Mouse (Mus musculus): ENCODE measurements around the gene Pard6b. TPM values are rescaled to one million over a fixed set of nuclear protein-coding genes. Genes with fewer than 3 reads are reported as not detected.

Gene Pard6b
- polyA plus RNA-seq, 1 experiment from 2014 or later: 2.9 TPM

DNA sequence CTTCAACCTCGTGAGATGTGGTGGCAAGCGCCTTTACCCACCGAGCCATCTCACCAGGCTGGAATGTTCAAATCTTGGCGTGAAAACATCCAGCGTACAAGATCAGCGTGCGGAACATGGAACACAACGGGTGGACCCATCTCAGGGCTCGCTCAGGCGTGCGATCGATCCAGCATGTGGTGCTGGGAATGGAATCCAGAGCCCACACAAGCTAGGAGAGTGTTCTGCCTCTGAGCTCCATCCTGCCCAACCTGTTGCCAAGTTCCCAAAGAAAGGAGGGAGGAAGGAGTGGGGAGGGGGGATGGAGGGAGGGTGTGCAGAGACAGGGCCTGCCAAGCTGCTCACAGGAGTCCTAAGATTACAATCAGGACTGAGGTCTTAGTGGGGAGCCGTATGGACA lies 35.4 kb upstream of the Pard6b start:
- H3K4me1 ChIP-seq (ENCODE audit: control insufficient read depth, insufficient read depth, low read length): peaks cover 25% of the 10 kb centered on the region
- peak overlapping the region; percentile 88 for H3K27ac ChIP-seq (replicated peaks; ENCODE audit: low read depth, low read length)
- H3K27me3 ChIP-seq (replicated peaks; ENCODE audit: control insufficient read depth, insufficient read depth, low read length): no peaks in the 10 kb centered on the region
- ATAC-seq (ENCODE audit: low read depth): peak; percentile 64
- peak; percentile 71 for DNase-seq (ENCODE audit: low spot score)
- H3K4me3 ChIP-seq (ENCODE audit: low read depth, low read length): no peak overlapping the region
- H3K36me3 ChIP-seq (ENCODE audit: control insufficient read depth, insufficient read depth, low read length): no peaks in the 10 kb centered on the region
- peak overlapping the region; percentile 21 for H3K4me2 ChIP-seq (ENCODE audit: low read depth, low read length)
- H3K9ac ChIP-seq (ENCODE audit: low read depth, low read length): no peak overlapping the region
- WGBS: 43% methylated on average over 13 of the region's 13 CpGs
- no peaks in the 10 kb centered on the region for H3K9me3 ChIP-seq (ENCODE audit: control insufficient read depth, low read length)

DNA sequence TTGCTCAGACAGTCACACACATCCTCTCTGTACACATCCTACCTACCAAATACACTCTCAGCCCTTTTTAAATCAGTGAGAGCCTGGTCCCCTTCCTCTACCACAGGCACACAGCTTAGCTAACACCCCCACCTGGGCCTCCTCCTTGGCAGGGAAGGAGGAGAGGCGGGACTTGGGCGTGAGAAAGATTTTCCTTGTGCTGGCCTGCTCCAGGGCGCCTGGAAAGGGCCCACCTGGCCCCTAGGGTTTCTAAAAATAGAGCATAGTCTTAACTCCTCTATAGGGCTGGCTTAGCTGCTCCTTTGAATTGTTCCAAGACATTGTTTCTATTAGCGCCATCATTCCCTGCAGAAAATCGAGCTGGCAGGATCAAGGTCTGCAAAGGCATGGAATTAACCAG lies 35.0 kb upstream of the Pard6b start:
- H3K4me2 ChIP-seq (ENCODE audit: low read depth, low read length): peak overlapping the region; percentile 21
- H3K27me3 ChIP-seq (replicated peaks; ENCODE audit: control insufficient read depth, insufficient read depth, low read length): no peaks in the 10 kb centered on the region
- no peak overlapping the region for H3K9ac ChIP-seq (ENCODE audit: low read depth, low read length)
- H3K36me3 ChIP-seq (ENCODE audit: control insufficient read depth, insufficient read depth, low read length): no peaks in the 10 kb centered on the region
- H3K9me3 ChIP-seq (ENCODE audit: control insufficient read depth, low read length): no peaks in the 10 kb centered on the region
- DNase-seq (ENCODE audit: low spot score) (peak; percentile 93), ATAC-seq (ENCODE audit: low read depth) (peak; percentile 92)
- peak overlapping the region; percentile 88 for H3K27ac ChIP-seq (replicated peaks; ENCODE audit: low read depth, low read length)
- WGBS: 18% methylated on average over 5 of the region's 5 CpGs
- no peak overlapping the region for H3K4me3 ChIP-seq (ENCODE audit: low read depth, low read length)
- peaks cover 25% of the 10 kb centered on the region for H3K4me1 ChIP-seq (ENCODE audit: control insufficient read depth, insufficient read depth, low read length)

DNA sequence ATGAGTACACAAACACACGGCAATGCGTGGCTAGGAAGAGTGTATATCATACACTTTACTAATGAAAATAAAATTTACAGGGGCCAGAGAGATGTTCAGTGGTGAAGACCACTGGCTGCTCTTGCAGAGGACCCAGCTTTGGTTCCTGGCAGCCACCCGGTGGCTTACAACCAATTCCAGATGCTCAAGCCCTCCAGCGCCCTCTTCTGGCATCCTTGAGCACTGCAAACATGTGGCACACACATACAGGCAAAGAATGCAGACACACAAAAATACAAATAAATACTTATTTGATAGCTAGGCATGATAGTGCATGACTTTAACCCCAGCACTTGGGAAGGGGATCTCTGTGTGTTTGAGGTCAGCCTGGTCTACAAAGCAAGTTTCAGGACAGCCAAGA lies 34.3 kb upstream of the Pard6b start:
- H3K4me1 ChIP-seq (ENCODE audit: control insufficient read depth, insufficient read depth, low read length): peaks cover 25% of the 10 kb centered on the region
- DNase-seq (ENCODE audit: low spot score): no peak
- H3K36me3 ChIP-seq (ENCODE audit: control insufficient read depth, insufficient read depth, low read length): no peaks in the 10 kb centered on the region
- peak overlapping the region; percentile 88 for H3K27ac ChIP-seq (replicated peaks; ENCODE audit: low read depth, low read length)
- 69% methylated on average over 4 of the region's 4 CpGs for WGBS
- no peak overlapping the region for H3K4me3 ChIP-seq (ENCODE audit: low read depth, low read length)
- H3K9ac ChIP-seq (ENCODE audit: low read depth, low read length): no peak overlapping the region
- no peak for ATAC-seq (ENCODE audit: low read depth)
- no peak overlapping the region for H3K4me2 ChIP-seq (ENCODE audit: low read depth, low read length)
- H3K9me3 ChIP-seq (ENCODE audit: control insufficient read depth, low read length): no peaks in the 10 kb centered on the region
- 0 out of 2 replicates have a peak, but pooled peaks cover 2% of the 10 kb centered on the region for H3K27me3 ChIP-seq (replicated peaks; ENCODE audit: control insufficient read depth, insufficient read depth, low read length)

DNA sequence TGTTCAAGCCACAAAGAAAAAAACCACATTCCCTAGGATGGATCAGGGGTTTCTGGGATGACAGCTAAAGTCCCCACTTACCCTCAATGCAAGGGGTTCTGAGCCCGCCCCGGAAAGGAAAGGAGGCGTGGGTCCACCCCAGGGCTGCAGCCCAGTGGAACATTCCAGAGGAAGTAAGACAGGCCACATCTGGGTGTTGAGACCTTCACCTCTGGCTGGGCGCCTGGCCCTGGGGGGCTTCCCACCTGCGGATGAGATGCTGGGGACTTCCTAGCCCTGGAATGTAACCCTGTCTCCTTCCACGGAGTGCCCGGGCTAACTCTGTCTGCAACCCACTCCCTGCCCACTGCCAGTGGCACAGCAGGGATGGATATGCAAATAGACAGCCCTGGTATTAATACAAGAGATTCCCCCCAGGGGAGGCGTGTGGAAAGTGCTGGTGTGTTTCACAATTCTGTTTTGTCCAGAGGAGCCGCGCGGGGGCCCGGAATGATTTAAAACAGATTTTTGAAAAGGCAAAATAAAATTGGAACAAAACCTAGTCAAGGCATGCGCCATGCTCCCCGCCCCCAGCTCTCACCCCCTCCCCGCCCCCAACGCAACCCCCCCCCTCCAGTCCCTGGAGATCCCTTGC lies 31.7 kb upstream of the Pard6b start:
- H3K27ac ChIP-seq (replicated peaks; ENCODE audit: low read depth, low read length): peak overlapping the region; percentile 67
- peak; percentile 85 for DNase-seq (ENCODE audit: low spot score)
- peaks cover 25% of the 10 kb centered on the region for H3K4me1 ChIP-seq (ENCODE audit: control insufficient read depth, insufficient read depth, low read length)
- peak overlapping the region; percentile 91 for H3K4me2 ChIP-seq (ENCODE audit: low read depth, low read length)
- H3K4me3 ChIP-seq (ENCODE audit: low read depth, low read length): peak overlapping the region; percentile 58
- H3K9me3 ChIP-seq (ENCODE audit: control insufficient read depth, low read length): no peaks in the 10 kb centered on the region
- peak overlapping the region; percentile 74 for H3K9ac ChIP-seq (ENCODE audit: low read depth, low read length)
- H3K27me3 ChIP-seq (replicated peaks; ENCODE audit: control insufficient read depth, insufficient read depth, low read length): 0 out of 2 replicates have a peak, but pooled peaks cover 4% of the 10 kb centered on the region
- no peak for ATAC-seq (ENCODE audit: low read depth)
- 17% methylated on average over 12 of the region's 16 CpGs for WGBS
- H3K36me3 ChIP-seq (ENCODE audit: control insufficient read depth, insufficient read depth, low read length): no peaks in the 10 kb centered on the region

DNA sequence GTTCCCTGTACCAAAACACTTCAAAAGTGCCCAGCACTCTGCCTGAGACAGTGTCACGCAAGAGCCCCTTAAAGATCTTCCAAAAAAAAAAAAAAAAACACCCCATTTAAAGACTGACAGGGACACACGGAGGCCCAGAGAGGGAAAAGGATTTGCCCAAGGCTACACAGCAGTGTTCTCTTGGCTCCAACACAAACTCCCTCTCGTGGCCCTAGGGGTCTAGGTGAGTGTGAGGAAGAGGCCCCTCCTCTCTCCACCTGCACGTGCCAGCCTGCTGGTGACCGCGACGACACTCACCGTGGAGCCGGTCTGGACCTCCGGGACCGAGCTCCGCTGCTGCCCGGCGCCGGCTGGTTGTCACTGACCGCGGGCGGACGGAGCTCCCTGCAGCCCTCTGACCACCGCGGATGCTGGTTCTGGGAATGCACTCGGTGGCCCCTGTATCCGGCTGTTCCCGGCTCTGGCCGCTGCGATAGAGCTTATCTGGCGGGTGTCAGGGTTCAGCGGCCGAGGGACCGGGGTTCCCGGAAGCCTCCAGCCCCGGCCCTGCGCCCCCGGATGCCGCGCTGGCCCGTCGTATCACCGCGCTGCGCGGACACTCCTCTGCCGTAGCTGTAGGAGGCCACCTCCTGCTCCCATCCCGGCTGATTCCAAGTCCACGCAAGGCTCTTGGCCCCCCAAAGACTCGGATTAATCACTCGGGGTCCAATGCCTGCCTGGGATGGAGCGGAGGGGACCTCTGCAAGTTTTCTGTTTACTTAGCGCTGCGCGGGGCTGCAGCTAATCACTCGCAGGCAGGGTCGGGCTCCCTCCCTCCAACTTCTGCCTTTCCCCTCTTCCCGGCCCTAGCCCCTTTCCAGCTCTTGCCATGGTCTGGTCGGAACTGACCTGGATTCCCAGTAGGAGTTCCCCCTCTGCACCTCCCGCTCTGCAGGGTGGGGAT lies 30.5 kb upstream of the Pard6b start:
- Histone ChIP-seq H3K4me3 (ENCODE audit: low read depth, low read length) (peak overlapping the region; percentile 58), H3K4me2 (ENCODE audit: low read depth, low read length) (peak overlapping the region; percentile 91), H3K9me3 (ENCODE audit: control insufficient read depth, low read length) (no peaks in the 10 kb centered on the region), H3K27ac (replicated peaks; ENCODE audit: low read depth, low read length) (peak overlapping the region; percentile 67), H3K4me1 (ENCODE audit: control insufficient read depth, insufficient read depth, low read length) (peaks cover 25% of the 10 kb centered on the region), H3K9ac (ENCODE audit: low read depth, low read length) (peak overlapping the region; percentile 74), H3K27me3 (replicated peaks; ENCODE audit: control insufficient read depth, insufficient read depth, low read length) (0 out of 2 replicates have a peak, but pooled peaks cover 4% of the 10 kb centered on the region), H3K36me3 (ENCODE audit: control insufficient read depth, insufficient read depth, low read length) (no peaks in the 10 kb centered on the region)
- WGBS: under 1% methylated on average over 36 of the region's 56 CpGs
- ATAC-seq (ENCODE audit: low read depth): no peak
- no peak for DNase-seq (ENCODE audit: low spot score)

DNA sequence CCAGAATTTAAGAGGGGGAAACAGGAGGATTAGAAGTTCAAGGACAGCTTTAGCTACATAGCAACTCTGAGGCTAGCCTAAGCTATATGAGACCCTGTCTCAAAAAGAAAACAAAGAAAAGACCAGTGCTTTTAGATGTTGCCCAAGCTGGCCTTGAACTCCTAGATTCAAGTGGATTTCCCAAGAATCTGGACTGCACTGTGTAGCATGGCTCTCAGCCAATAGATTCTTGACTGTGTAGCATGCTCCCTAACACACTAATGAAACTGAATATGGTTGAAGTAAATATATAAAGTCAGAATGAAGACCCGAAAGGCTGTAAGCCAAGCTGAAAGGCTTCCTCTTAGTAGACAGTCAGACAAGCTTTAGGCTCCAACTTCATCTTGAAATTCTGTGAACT lies 28.6 kb upstream of the Pard6b start:
- no peak for DNase-seq (ENCODE audit: low spot score)
- Histone ChIP-seq H3K4me1 (ENCODE audit: control insufficient read depth, insufficient read depth, low read length) (peaks cover 21% of the 10 kb centered on the region), H3K4me2 (ENCODE audit: low read depth, low read length) (no peak overlapping the region), H3K9me3 (ENCODE audit: control insufficient read depth, low read length) (no peaks in the 10 kb centered on the region), H3K9ac (ENCODE audit: low read depth, low read length) (no peak overlapping the region), H3K36me3 (ENCODE audit: control insufficient read depth, insufficient read depth, low read length) (no peaks in the 10 kb centered on the region), H3K27me3 (replicated peaks; ENCODE audit: control insufficient read depth, insufficient read depth, low read length) (0 out of 2 replicates have a peak, but pooled peaks cover 4% of the 10 kb centered on the region), H3K4me3 (ENCODE audit: low read depth, low read length) (no peak overlapping the region), H3K27ac (replicated peaks; ENCODE audit: low read depth, low read length) (no peak overlapping the region)
- WGBS: 72% methylated on average over 1 of the region's 1 CpGs
- ATAC-seq (ENCODE audit: low read depth): no peak

DNA sequence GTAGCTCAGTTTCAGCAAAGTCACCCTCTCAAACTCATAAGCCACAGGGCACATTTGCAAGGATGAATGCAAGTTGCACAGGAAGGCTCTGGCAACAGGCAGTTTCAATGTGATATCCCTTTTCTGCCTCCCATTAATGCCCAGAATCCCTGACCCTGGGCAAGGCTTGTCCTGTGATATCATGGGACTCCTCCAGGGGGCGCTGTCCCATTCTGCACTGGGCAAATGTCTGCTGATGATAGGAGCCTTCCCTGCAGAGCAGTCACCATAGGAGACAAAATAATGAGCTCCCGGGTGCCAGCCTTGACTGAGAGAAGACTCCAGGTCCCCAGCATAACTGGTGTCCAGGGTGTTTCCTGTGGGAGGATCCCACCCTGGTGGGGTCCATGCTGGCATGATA lies 28.1 kb upstream of the Pard6b start:
- H3K36me3 ChIP-seq (ENCODE audit: control insufficient read depth, insufficient read depth, low read length): no peaks in the 10 kb centered on the region
- 0 out of 2 replicates have a peak, but pooled peaks cover 4% of the 10 kb centered on the region for H3K27me3 ChIP-seq (replicated peaks; ENCODE audit: control insufficient read depth, insufficient read depth, low read length)
- no peaks in the 10 kb centered on the region for H3K9me3 ChIP-seq (ENCODE audit: control insufficient read depth, low read length)
- ATAC-seq (ENCODE audit: low read depth) (no peak), DNase-seq (ENCODE audit: low spot score) (no peak)
- no peak overlapping the region for H3K27ac ChIP-seq (replicated peaks; ENCODE audit: low read depth, low read length)
- no peak overlapping the region for H3K4me2 ChIP-seq (ENCODE audit: low read depth, low read length)
- H3K4me3 ChIP-seq (ENCODE audit: low read depth, low read length): no peak overlapping the region
- no peak overlapping the region for H3K9ac ChIP-seq (ENCODE audit: low read depth, low read length)
- WGBS: 25% methylated on average over 2 of the region's 2 CpGs
- H3K4me1 ChIP-seq (ENCODE audit: control insufficient read depth, insufficient read depth, low read length): peaks cover 21% of the 10 kb centered on the region

DNA sequence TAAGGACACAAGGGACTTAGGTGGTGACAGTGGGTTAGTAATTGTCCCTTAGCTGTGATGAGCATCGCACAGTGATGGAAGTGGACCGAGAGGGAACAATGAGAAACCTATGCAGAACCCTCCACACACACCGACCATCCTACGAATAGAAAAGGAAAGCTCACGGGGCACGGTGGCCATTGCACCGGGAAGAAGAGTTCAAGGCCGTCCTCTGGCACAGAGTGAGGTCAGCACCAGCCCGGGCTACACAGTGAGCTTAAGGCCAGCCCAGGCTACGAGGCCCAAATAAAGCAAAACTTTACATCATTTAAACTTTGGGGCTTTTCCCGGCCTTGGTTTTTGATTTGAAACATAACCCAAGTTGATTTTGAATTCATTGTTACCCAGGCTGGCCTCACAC lies 26.7 kb upstream of the Pard6b start:
- Histone ChIP-seq H3K4me2 (ENCODE audit: low read depth, low read length) (no peak overlapping the region), H3K36me3 (ENCODE audit: control insufficient read depth, insufficient read depth, low read length) (no peaks in the 10 kb centered on the region), H3K27me3 (replicated peaks; ENCODE audit: control insufficient read depth, insufficient read depth, low read length) (0 out of 2 replicates have a peak, but pooled peaks cover 4% of the 10 kb centered on the region), H3K9ac (ENCODE audit: low read depth, low read length) (no peak overlapping the region), H3K27ac (replicated peaks; ENCODE audit: low read depth, low read length) (no peak overlapping the region), H3K9me3 (ENCODE audit: control insufficient read depth, low read length) (no peaks in the 10 kb centered on the region), H3K4me3 (ENCODE audit: low read depth, low read length) (no peak overlapping the region), H3K4me1 (ENCODE audit: control insufficient read depth, insufficient read depth, low read length) (peaks cover 15% of the 10 kb centered on the region)
- DNase-seq (ENCODE audit: low spot score) (no peak), ATAC-seq (ENCODE audit: low read depth) (no peak)
- WGBS: 84% methylated on average over 11 of the region's 11 CpGs

Data from embryonic facial prominence, embryonic 14.5 days (tissue).